Mouse (Mus musculus): Measurements from ENCODE around the gene Nmnat3.

GRCm38 (mm10) chr9:98423691-98424090 lies 136.5 kb downstream of the Nmnat3 start:
- no peak for TF ChIP-seq CTCF (IDR thresholded peaks at IDR 0.05; ENCODE audit: low read depth, low read length)
- no peak for TF ChIP-seq POLR2A (IDR thresholded peaks at IDR 0.05; ENCODE audit: extremely low read depth, insufficient read depth, low read length)

Measured in liver, adult 2 months (tissue).